Mouse (Mus musculus) mouse trophoblast stem cell (cell line): Measurements from ENCODE around the gene Olfr889.
"Not testable (repeated sequence)": the region's sequence is repeated elsewhere in the genome, so short reads cannot be mapped to it uniquely, and the experiment has no call there.

Experiments used
- in situ Hi-C, 2 experiments: fragments of 300-500 bp; cut with MseI, MboI; formaldehyde crosslinking; loops; 2 replicates in 1 of 2; 3 replicates in 1 of 2; pipeline ENCODE4 v1.15.1; 2025

Gene Olfr889

GRCm38 (mm10) chr9:38114898-38115297, at the start of gene Olfr889:
Gene Olfr889 (plus strand): TSS chr9:38115198.
- in situ Hi-C loops, result no loop called here

GRCm38 (mm10) chr9:38083772-38084171, 31.2 kb upstream of the Olfr889 start, which contains the start of gene Olfr887:
Gene Olfr887 (plus strand): TSS chr9:38084072.
- in situ Hi-C loops, result no loop called here

GRCm38 (mm10) chr9:38107828-38108227, 7.2 kb upstream of the Olfr889 start, which contains the start of gene Olfr888:
Gene Olfr888 (plus strand): TSS chr9:38108128.
- in situ Hi-C loops, result no loop called here

GRCm38 (mm10) chr9:38142217-38142616, 27.2 kb downstream of the Olfr889 start, which contains the start of gene Olfr890:
Gene Olfr890 (plus strand): TSS chr9:38142517.
- in situ Hi-C loops, result no loop called here

- in situ Hi-C loops, result not testable (repeated sequence)
Measured at GRCm38 (mm10) chr9:38168341-38168740, 53.3 kb downstream of the Olfr889 start.
